ENCODE assay signal across 16 mouse cellular contexts in genomic region chr13:8700981-8701380, GRCm38 (mm10).
"Had no signal": no experiment of that assay in that cellular context is flagged by ENCODE, and none has a peak within 500 bp of the region (broad histone marks: within the 10 kb centered on the region; RNA-seq: fewer than 3 reads in every experiment).

No protein-coding gene starts in this region.

- H3K9me3 ChIP-seq: neural tube, embryonic 12.5 days; neural tube, embryonic 13.5 days; neural tube, embryonic 15.5 days; stomach, embryonic 15.5 days had no signal

- DNase-seq: right cerebral cortex, adult 18-20 months; right cerebral cortex, postnatal 14 days; right cerebral cortex, postnatal 25 days; right cerebral cortex, postnatal 4 days; spleen, adult 18-20 months; thymus, adult 18-20 months; thymus, adult 2 months; thymus, postnatal 14 days; thymus, postnatal 25 days; thymus, postnatal 36 days; thymus, postnatal 4 days had no signal

- H3K9ac ChIP-seq: neural tube, embryonic 12.5 days; neural tube, embryonic 13.5 days; neural tube, embryonic 15.5 days; stomach, embryonic 15.5 days had no signal

- H3K27me3 ChIP-seq: neural tube, embryonic 12.5 days; neural tube, embryonic 13.5 days; neural tube, embryonic 15.5 days; stomach, embryonic 15.5 days had no signal

- H3K4me3 ChIP-seq: neural tube, embryonic 12.5 days; neural tube, embryonic 13.5 days; neural tube, embryonic 15.5 days; stomach, embryonic 15.5 days had no signal

- H3K4me1 ChIP-seq: neural tube, embryonic 12.5 days; stomach, embryonic 15.5 days had no signal

- H3K4me2 ChIP-seq: neural tube, embryonic 12.5 days; neural tube, embryonic 13.5 days; neural tube, embryonic 15.5 days; stomach, embryonic 15.5 days had no signal

- H3K36me3 ChIP-seq: neural tube, embryonic 12.5 days; neural tube, embryonic 13.5 days; neural tube, embryonic 15.5 days; stomach, embryonic 15.5 days had no signal

- H3K27ac ChIP-seq: neural tube, embryonic 12.5 days; neural tube, embryonic 13.5 days; neural tube, embryonic 15.5 days; stomach, embryonic 15.5 days; stomach, postnatal 0 days had no signal
